Mouse (Mus musculus): Measurements from ENCODE around the gene Slc22a1.

Gene Slc22a1

DNA sequence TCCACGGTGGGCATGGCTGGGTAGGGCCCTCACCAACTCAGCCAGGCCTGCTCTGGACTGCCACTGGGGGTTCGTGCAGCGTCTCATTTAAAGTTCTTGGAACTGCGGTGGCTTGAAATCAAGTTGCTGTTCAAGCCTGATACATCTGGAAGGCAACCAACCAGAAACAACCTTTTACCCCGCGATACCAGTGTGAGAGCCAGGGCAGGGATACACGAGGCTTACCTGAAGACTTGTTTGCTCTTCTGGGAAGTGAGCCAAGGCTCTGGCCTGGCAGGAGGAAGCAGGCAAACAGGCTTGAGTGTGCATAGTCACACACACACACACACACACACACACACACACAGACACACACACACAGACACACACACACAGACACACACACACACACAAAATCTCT, at the start of gene Slc22a1:
TSS of gene Slc22a1 (minus strand) at position 184 of the 400 bp plus-strand sequence.
- no peak for DNase-seq (ENCODE audit: low read depth)

- peak; percentile 87 for DNase-seq (ENCODE audit: low read depth)
Observed at GRCm38 (mm10) chr17:12724767-12725744, 49.4 kb upstream of the Slc22a1 start.

DNA sequence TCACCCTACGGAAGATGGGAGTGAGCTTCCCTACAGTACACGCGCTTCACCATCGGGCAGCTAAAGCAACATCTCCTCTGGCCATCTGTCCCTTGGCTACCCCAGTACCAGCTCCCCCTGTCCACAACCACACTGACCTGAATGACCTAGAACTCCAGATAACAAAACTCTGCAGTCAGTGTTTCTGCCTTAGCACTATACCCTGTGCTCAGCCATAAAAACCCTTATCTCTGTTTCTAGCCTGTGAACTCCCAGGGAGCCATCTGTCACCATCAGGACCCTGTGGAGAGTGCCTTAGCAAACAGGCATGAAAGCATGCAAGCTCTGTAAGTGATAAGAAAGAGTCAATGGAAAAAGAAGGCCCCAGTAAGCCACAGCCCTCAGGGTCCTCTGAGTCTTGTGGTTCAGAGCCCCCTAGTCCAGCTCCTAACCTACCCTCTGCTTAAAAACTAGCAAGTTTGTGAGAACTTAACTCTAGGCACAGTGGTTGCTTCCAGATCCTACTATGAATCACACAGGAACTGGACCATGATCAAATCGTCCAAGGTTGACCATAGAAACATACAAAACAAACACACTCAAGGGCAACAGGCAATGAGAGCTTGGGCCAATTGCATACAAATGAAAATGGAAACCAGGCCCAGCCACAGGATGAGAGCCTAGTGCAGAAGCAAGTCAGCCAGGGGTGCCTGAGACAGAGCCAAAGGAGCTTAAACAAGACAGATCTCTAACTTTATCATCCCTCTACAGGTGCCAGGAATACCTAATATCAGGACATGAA, 48.5 kb upstream of the Slc22a1 start:
- peak; percentile 94 for DNase-seq (ENCODE audit: low read depth)

DNA sequence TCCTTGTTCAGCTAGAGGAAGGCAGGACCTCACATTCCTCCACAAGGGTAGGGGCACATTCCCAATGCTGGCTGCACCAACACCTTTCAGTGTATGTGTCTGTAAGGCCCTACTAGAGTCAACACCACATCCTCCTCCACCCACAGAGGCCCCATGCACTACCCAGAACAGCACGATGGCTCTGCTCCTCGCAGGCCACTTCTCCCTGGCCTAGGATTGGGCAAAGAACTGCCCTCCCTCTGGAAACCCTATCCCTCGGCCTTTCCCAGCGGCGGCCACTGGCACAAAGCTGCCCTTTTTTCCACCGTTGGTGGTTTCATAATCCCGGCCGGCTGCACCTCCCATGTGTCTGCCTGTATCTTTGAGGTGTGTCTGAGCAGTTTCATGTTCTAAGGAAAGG, 47.0 kb upstream of the Slc22a1 start:
- peak; percentile 92 for DNase-seq (ENCODE audit: low read depth)

DNA sequence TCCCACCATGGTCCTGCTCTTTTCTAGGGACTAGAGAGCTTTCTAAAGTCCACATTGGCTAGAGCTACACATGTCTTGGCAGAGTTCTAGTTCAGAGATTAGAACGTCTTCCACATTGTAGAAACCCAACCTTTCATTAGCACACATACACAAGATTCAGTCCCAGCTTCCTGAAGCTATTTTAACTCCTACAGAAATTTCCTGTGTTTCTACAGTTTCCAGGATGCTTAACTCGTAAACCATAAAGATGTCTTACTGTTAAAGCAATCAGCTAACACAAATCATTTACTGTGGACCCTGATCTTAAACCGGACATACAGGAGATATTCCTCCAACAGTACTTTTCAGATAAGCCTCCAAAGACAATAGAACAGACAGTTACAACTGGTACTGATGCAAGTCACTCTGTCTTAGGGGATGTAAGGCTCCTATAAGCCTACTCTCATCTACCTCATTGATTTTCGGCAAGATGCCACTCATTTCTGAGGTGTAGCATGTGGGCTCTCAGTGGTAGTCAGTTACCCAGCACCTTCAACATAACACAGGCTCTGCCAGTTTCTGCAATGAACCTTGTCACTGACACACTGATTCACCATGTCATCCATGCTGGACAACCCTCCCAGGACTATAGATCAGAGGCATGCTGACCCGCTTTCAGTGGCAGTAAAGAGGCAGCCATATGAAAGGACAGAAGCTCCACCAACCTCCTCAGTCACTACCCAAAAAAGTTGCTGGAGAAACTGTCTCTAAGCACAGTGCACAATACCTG, 45.7 kb upstream of the Slc22a1 start:
- DNase-seq (ENCODE audit: low read depth) = no peak

GRCm38 (mm10) chr17:12718251-12718650, 42.6 kb upstream of the Slc22a1 start:
- no peak for DNase-seq (ENCODE audit: low read depth)

GRCm38 (mm10) chr17:12717445-12717844, 41.8 kb upstream of the Slc22a1 start:
- no peak for DNase-seq (ENCODE audit: low read depth)

DNA sequence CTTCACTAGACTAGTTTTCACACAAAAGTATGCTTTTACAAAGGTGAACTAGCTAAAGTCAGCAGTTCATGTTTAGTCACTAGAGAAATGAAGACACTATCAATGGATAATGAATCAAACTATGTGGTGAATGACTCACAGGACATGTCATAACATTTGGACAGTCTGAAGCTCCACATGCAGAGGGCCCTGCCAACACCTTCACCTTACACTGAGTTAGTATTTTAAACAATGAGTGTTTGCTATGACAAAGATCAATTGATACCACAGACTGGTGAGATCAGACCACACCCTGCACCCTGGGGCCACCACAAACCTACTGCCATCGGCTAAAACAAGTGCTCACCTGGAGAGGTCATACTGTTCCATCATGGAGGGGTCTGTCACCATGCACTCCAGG, 39.4 kb upstream of the Slc22a1 start:
- DNase-seq (ENCODE audit: low read depth) = no peak

- no peak for DNase-seq (ENCODE audit: low read depth)
Observed at GRCm38 (mm10) chr17:12714080-12714561, 38.5 kb upstream of the Slc22a1 start.

DNA sequence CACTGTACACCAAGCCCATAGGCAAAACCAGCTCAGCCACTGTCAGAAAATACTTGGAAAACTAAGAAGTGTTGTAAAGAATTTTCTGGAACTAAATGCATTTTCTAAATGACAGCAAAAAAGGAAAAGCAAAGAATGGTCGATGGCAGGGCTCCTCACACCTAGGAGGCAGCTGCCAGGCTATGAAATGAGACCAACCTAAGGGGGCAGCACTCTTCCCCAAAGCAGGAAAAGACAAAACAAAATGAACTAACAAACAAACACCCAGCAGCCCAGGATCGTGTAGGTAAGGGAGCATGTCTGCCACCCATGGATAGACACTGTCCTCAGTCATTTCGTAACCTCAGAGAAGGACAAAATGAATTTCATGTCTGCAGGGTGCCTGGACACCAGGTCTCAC, 37.4 kb upstream of the Slc22a1 start:
- DNase-seq (ENCODE audit: low read depth) = no peak

DNA sequence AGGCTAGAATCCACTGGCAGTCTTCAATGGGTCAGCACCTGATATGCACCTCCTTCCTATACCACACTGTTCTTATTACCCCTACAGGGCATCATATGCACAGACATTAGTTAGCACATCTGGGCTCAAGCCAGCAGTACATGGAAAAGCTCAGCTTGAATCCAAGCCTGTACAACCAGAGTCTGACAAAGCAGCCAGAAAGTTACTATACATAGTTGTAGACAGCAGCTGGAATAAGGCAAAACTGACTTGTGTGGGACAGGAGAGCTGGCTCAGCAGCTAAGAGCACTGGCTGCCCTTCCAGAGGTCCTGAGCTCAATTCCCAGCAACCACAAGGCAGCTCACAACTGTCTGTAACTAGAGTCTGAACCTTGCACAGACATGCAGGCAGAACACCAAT, 36.6 kb upstream of the Slc22a1 start:
- DNase-seq (ENCODE audit: low read depth) = no peak

DNA sequence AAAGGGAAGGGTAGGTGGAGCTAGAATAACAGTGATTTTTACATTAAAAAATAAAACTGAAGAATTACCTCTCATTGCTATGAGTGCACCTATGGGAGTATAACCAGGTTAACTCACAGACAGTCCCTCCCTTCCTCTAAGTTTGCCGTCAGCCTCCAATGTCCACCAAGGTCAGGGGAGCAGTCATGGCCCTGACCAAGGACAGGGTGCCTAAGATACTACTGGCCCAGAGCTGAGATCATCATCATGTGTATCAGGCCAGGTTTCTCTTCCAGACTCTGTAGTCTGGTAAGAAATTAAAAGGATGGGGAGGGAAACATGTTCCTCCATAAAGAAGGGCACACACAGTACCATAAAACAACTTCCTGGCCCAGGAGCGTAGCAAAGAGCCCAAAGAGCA, 35.3 kb upstream of the Slc22a1 start:
- DNase-seq (ENCODE audit: low read depth) = no peak

DNA sequence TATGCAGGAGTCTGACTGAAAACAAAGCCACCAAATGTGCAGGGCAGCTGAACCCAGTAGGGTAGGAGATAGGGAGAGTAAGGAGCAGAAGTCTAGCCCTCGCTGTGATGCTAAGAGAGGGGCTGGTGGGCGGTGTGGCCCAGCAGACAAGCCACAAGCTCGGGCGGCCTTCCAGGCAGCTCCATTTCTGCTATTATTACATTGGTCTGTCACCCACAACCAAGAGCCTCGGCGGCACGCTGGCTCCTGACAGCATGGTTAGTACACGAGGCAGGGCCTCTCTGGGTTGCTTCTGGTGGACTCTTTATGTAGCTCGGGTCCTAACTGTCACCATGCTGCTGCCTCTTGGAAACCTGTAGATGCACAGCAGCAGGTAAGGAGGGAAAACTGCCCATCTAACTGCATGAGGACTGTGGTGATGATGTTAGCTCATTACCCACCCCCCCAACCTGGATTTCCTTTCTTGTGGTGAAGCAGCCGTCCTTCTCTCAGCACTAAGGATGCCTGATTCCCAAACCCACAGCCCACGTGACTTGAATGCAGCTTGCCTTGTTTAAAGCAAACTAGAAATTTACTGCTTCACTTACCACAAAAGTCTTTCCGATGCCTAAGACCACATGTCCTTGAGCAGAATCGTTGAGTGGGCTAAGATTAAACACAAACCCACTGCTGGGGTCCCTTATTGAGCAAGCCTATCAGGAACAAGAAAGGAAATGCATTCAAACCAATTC, 34.6 kb upstream of the Slc22a1 start:
- DNase-seq (ENCODE audit: low read depth) = no peak

- DNase-seq (ENCODE audit: low read depth) = no peak
Observed at GRCm38 (mm10) chr17:12708398-12708797, 32.8 kb upstream of the Slc22a1 start.

GRCm38 (mm10) chr17:12706590-12707049, 31.0 kb upstream of the Slc22a1 start:
- no peak for DNase-seq (ENCODE audit: low read depth)

GRCm38 (mm10) chr17:12702901-12703300, 27.3 kb upstream of the Slc22a1 start:
- DNase-seq (ENCODE audit: low read depth) = no peak

- DNase-seq (ENCODE audit: low read depth) = no peak
Observed at GRCm38 (mm10) chr17:12700373-12700772, 24.7 kb upstream of the Slc22a1 start.

DNA sequence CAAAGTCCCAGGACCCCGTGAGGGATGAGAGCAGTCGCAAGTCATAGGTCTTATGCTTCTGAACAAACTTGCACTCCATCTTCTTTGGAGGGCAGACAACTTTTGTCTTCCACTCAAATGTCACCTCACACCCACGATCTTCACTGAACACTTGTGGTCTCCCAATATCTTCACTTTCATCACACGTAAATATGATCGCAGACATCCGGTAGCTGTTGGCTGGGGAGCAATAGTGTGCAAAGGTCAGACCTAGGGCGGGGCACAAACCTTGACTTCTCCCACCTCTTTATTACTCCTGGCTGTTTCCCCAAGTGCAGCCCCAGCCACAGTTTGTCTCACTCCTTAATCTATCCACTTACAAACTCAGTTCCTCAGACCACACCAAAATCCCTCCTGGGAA, 16.3 kb upstream of the Slc22a1 start:
- DNase-seq (ENCODE audit: low read depth) = no peak

GRCm38 (mm10) chr17:12689537-12689936, 13.9 kb upstream of the Slc22a1 start:
- no peak for DNase-seq (ENCODE audit: low read depth)

DNA sequence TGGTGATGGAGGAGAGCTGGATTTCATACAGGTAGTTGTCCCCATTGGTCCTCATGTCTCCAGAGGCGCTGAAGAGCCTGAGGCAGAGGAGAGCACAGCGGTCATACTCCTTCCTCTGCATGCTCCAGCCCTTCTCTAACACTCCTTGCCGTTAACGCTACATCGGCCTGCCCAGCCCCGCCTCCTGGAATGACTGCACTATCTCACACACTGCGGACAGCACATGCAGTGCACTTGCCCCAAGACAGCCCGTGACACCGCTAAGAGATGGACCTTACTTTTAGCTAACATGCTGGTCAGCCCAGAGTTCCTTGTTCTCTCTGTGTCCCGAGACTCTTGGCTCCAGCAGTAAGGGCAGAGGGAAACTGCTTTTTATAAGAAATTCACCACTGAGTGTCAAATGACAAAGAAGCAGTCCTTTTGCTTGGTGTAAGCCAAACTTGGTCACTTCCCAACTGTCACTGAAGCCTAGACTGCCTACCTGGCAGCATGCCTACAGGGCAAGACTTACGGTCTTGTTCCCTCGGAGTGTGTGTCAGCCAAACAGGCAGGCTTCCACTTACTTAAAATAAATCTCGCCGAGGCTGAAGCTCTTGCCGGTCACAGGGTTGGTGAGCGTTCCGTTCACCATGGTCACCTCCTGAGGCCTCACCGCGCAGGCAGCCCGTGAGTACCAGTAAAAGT, 12.9 kb upstream of the Slc22a1 start:
- DNase-seq (ENCODE audit: low read depth) = no peak
